Mouse (Mus musculus) adrenal gland, adult (tissue): ENCODE measurements at regions not wholly inside any gene's neighbourhood (a gene's known extent, or its start where the extent isn't known, plus 50 kb on each side); places are given as distances from the start of the nearest gene placed in this dataset.

Experiments used
- DNase-seq, 2 experiments: peaks; one replicate each; pipeline ENCODE4 v3.0.0; 2022 to 2023; ENCODE audit warnings: low spot score in 1 of 2; ENCODE audit not compliant: inconsistent age in 2 of 2

- no peak for DNase-seq
Measured at GRCm38 (mm10) chr4:82161818-82162217, 543.7 kb downstream of the Nfib start.

- no peak for DNase-seq
Measured at GRCm38 (mm10) chr4:82161232-82161631, 544.3 kb downstream of the Nfib start.

- no peak for DNase-seq
Measured at GRCm38 (mm10) chr4:82160233-82160632, 545.3 kb downstream of the Nfib start.

- no peak for DNase-seq
Measured at GRCm38 (mm10) chr4:82155642-82156320, 549.8 kb downstream of the Nfib start.

GRCm38 (mm10) chr4:82154021-82154555 lies 551.5 kb downstream of the Nfib start:
- no peak for DNase-seq

- DNase-seq: no peak
Measured at GRCm38 (mm10) chr4:82153604-82154003, 551.9 kb downstream of the Nfib start.

- no peak for DNase-seq
Measured at GRCm38 (mm10) chr4:82149957-82150356, 555.6 kb downstream of the Nfib start.

GRCm38 (mm10) chr4:82148129-82149064 lies 557.2 kb downstream of the Nfib start:
- no peak for DNase-seq

GRCm38 (mm10) chr4:82142391-82142790 lies 563.2 kb downstream of the Nfib start:
- no peak for DNase-seq

- DNase-seq: no peak
Measured at GRCm38 (mm10) chr4:82139806-82140205, 565.7 kb downstream of the Nfib start.

GRCm38 (mm10) chr4:82139016-82139415 lies 566.5 kb downstream of the Nfib start:
- DNase-seq: no peak

- DNase-seq: no peak
Measured at GRCm38 (mm10) chr4:82132851-82133250, 572.7 kb downstream of the Nfib start.

- DNase-seq: no peak
Measured at GRCm38 (mm10) chr4:82132326-82132725, 573.2 kb downstream of the Nfib start.

GRCm38 (mm10) chr4:82129471-82129870 lies 576.1 kb downstream of the Nfib start:
- DNase-seq: no peak

- no peak for DNase-seq
Measured at GRCm38 (mm10) chr4:82123733-82124132, 581.8 kb downstream of the Nfib start.

- no peak for DNase-seq
Measured at GRCm38 (mm10) chr4:82123101-82123500, 582.4 kb downstream of the Nfib start.

- DNase-seq: no peak
Measured at GRCm38 (mm10) chr4:82120796-82121195, 584.8 kb downstream of the Nfib start.

GRCm38 (mm10) chr4:82120326-82120725 lies 585.2 kb downstream of the Nfib start:
- no peak for DNase-seq

- DNase-seq: no peak
Measured at GRCm38 (mm10) chr4:82101837-82102236, 603.7 kb downstream of the Nfib start.

GRCm38 (mm10) chr4:82099970-82100368 lies 605.6 kb downstream of the Nfib start:
- no peak for DNase-seq

- no peak for DNase-seq
Measured at GRCm38 (mm10) chr4:82098986-82099969, 606.3 kb downstream of the Nfib start.
